Mouse (Mus musculus): ENCODE measurements around the gene Lgr4. TPM values are rescaled to one million over a fixed set of nuclear protein-coding genes. Genes with fewer than 3 reads are reported as not detected.

Gene Lgr4
- polyA plus RNA-seq, 1 experiment: 21.6 TPM

GRCm38 (mm10) chr2:109953048-109953717 is 35.7 kb downstream of the Lgr4 start:
- 64% methylated on average over 10 of the region's 10 CpGs for WGBS
- DNase-seq: no peak
- Histone ChIP-seq H3K27ac (ENCODE audit: insufficient read depth, low read length) (no peak overlapping the region), H3K4me3 (replicated peaks; ENCODE audit: insufficient read depth, low read depth, low read length) (no peak overlapping the region), H3K27me3 (ENCODE audit: control insufficient read depth, insufficient read depth, low read length) (no peaks in the 10 kb centered on the region), H3K4me1 (ENCODE audit: control insufficient read depth, insufficient read depth, low read length) (peaks cover 18% of the 10 kb centered on the region)
- TF ChIP-seq POLR2A (IDR thresholded peaks at IDR 0.05; ENCODE audit: borderline replicate concordance, insufficient read depth, low read length): no peak
- TF ChIP-seq CTCF (IDR thresholded peaks at IDR 0.05; ENCODE audit: borderline replicate concordance, insufficient read depth, low read depth, low read length): no peak

GRCm38 (mm10) chr2:109953893-109954292 is 36.4 kb downstream of the Lgr4 start:
- no peak for TF ChIP-seq POLR2A (IDR thresholded peaks at IDR 0.05; ENCODE audit: borderline replicate concordance, insufficient read depth, low read length)
- no peak for TF ChIP-seq CTCF (IDR thresholded peaks at IDR 0.05; ENCODE audit: borderline replicate concordance, insufficient read depth, low read depth, low read length)
- 78% methylated on average over 4 of the region's 4 CpGs for WGBS
- peaks cover 18% of the 10 kb centered on the region for H3K4me1 ChIP-seq (ENCODE audit: control insufficient read depth, insufficient read depth, low read length)
- no peak for DNase-seq
- H3K27me3 ChIP-seq (ENCODE audit: control insufficient read depth, insufficient read depth, low read length): no peaks in the 10 kb centered on the region
- no peak overlapping the region for H3K27ac ChIP-seq (ENCODE audit: insufficient read depth, low read length)
- no peak overlapping the region for H3K4me3 ChIP-seq (replicated peaks; ENCODE audit: insufficient read depth, low read depth, low read length)

- H3K4me1 ChIP-seq (ENCODE audit: control insufficient read depth, insufficient read depth, low read length): peaks cover 18% of the 10 kb centered on the region
- H3K4me3 ChIP-seq (replicated peaks; ENCODE audit: insufficient read depth, low read depth, low read length): no peak overlapping the region
- no peak for DNase-seq
- H3K27ac ChIP-seq (ENCODE audit: insufficient read depth, low read length): no peak overlapping the region
- no peak for TF ChIP-seq CTCF (IDR thresholded peaks at IDR 0.05; ENCODE audit: borderline replicate concordance, insufficient read depth, low read depth, low read length)
- no peak for TF ChIP-seq POLR2A (IDR thresholded peaks at IDR 0.05; ENCODE audit: borderline replicate concordance, insufficient read depth, low read length)
- H3K27me3 ChIP-seq (ENCODE audit: control insufficient read depth, insufficient read depth, low read length): no peaks in the 10 kb centered on the region
- WGBS: 90% methylated on average over 5 of the region's 5 CpGs
Measured at GRCm38 (mm10) chr2:109955060-109955459, 37.6 kb downstream of the Lgr4 start.

- no peak overlapping the region for H3K27ac ChIP-seq (ENCODE audit: insufficient read depth, low read length)
- peaks cover 22% of the 10 kb centered on the region for H3K4me1 ChIP-seq (ENCODE audit: control insufficient read depth, insufficient read depth, low read length)
- TF ChIP-seq POLR2A (IDR thresholded peaks at IDR 0.05; ENCODE audit: borderline replicate concordance, insufficient read depth, low read length) (no peak), CTCF (IDR thresholded peaks at IDR 0.05; ENCODE audit: borderline replicate concordance, insufficient read depth, low read depth, low read length) (no peak)
- no peak for DNase-seq
- WGBS: 80% methylated on average over 5 of the region's 5 CpGs
- H3K27me3 ChIP-seq (ENCODE audit: control insufficient read depth, insufficient read depth, low read length): no peaks in the 10 kb centered on the region
- no peak overlapping the region for H3K4me3 ChIP-seq (replicated peaks; ENCODE audit: insufficient read depth, low read depth, low read length)
Measured at GRCm38 (mm10) chr2:109955910-109956309, 38.5 kb downstream of the Lgr4 start.

- Histone ChIP-seq H3K4me3 (replicated peaks; ENCODE audit: insufficient read depth, low read depth, low read length) (no peak overlapping the region), H3K4me1 (ENCODE audit: control insufficient read depth, insufficient read depth, low read length) (peaks cover 23% of the 10 kb centered on the region), H3K27me3 (ENCODE audit: control insufficient read depth, insufficient read depth, low read length) (no peaks in the 10 kb centered on the region), H3K27ac (ENCODE audit: insufficient read depth, low read length) (no peak overlapping the region)
- no peak for DNase-seq
- 63% methylated on average over 4 of the region's 4 CpGs for WGBS
- TF ChIP-seq POLR2A (IDR thresholded peaks at IDR 0.05; ENCODE audit: borderline replicate concordance, insufficient read depth, low read length): no peak
- no peak for TF ChIP-seq CTCF (IDR thresholded peaks at IDR 0.05; ENCODE audit: borderline replicate concordance, insufficient read depth, low read depth, low read length)
Measured at GRCm38 (mm10) chr2:109956785-109957184, 39.3 kb downstream of the Lgr4 start.

- Histone ChIP-seq H3K27me3 (ENCODE audit: control insufficient read depth, insufficient read depth, low read length) (no peaks in the 10 kb centered on the region), H3K4me1 (ENCODE audit: control insufficient read depth, insufficient read depth, low read length) (peaks cover 19% of the 10 kb centered on the region), H3K4me3 (replicated peaks; ENCODE audit: insufficient read depth, low read depth, low read length) (no peak overlapping the region), H3K27ac (ENCODE audit: insufficient read depth, low read length) (no peak overlapping the region)
- TF ChIP-seq POLR2A (IDR thresholded peaks at IDR 0.05; ENCODE audit: borderline replicate concordance, insufficient read depth, low read length) (no peak), CTCF (IDR thresholded peaks at IDR 0.05; ENCODE audit: borderline replicate concordance, insufficient read depth, low read depth, low read length) (no peak)
- WGBS: 40% methylated on average over 4 of the region's 4 CpGs
- DNase-seq: peak in 1 of 2 experiments; percentile 60
Measured at GRCm38 (mm10) chr2:109958692-109959406, 41.4 kb downstream of the Lgr4 start.

- Histone ChIP-seq H3K4me3 (replicated peaks; ENCODE audit: insufficient read depth, low read depth, low read length) (no peak overlapping the region), H3K27ac (ENCODE audit: insufficient read depth, low read length) (no peak overlapping the region), H3K4me1 (ENCODE audit: control insufficient read depth, insufficient read depth, low read length) (peaks cover 19% of the 10 kb centered on the region), H3K27me3 (ENCODE audit: control insufficient read depth, insufficient read depth, low read length) (no peaks in the 10 kb centered on the region)
- TF ChIP-seq CTCF (IDR thresholded peaks at IDR 0.05; ENCODE audit: borderline replicate concordance, insufficient read depth, low read depth, low read length) (no peak), POLR2A (IDR thresholded peaks at IDR 0.05; ENCODE audit: borderline replicate concordance, insufficient read depth, low read length) (no peak)
- no peak for DNase-seq
- 72% methylated on average over 11 of the region's 11 CpGs for WGBS
Measured at GRCm38 (mm10) chr2:109959407-109960075, 42.1 kb downstream of the Lgr4 start.

Measured in cerebellum, adult 2 months (tissue).